Mouse (Mus musculus): Measurements from ENCODE around the gene Gm17428.
"Not testable (repeated sequence)": the region's sequence is repeated elsewhere in the genome, so short reads cannot be mapped to it uniquely, and the experiment has no call there.

Gm17428 gene

GRCm38 (mm10) chr14:54976633-54977032 is at the start of gene Gm17428:
Gm17428 (plus strand) TSS chr14:54976933.
- no peak for DNase-seq

- no peak for DNase-seq
Observed at GRCm38 (mm10) chr14:54927296-54927695, 49.4 kb upstream of the Gm17428 start.

GRCm38 (mm10) chr14:54929801-54930200 is 46.9 kb upstream of the Gm17428 start:
- no peak for DNase-seq

- DNase-seq, result peak; percentile 33 to 69
Observed at GRCm38 (mm10) chr14:54930431-54930830, 46.3 kb upstream of the Gm17428 start.

GRCm38 (mm10) chr14:54932645-54933150 is 44.0 kb upstream of the Gm17428 start, which contains the start of gene Il25:
Il25 (plus strand) TSS chr14:54932695.
- no peak for DNase-seq

- no peak for DNase-seq
Observed at GRCm38 (mm10) chr14:54935904-54936830, 40.6 kb upstream of the Gm17428 start, which contains the start of gene Cmtm5. Cmtm5 (plus strand) TSS chr14:54936261.

- no peak for DNase-seq
Observed at GRCm38 (mm10) chr14:54936831-54937160, 39.9 kb upstream of the Gm17428 start.

- DNase-seq, result no peak
Observed at GRCm38 (mm10) chr14:54937361-54938182, 39.2 kb upstream of the Gm17428 start.

GRCm38 (mm10) chr14:54938431-54939219 is 38.1 kb upstream of the Gm17428 start:
- DNase-seq, result no peak

GRCm38 (mm10) chr14:54939434-54940175 is 37.1 kb upstream of the Gm17428 start:
- DNase-seq, result peak; percentile 77 to 85

GRCm38 (mm10) chr14:54940176-54940530 is 36.6 kb upstream of the Gm17428 start:
- DNase-seq, result no peak

GRCm38 (mm10) chr14:54941024-54941978 is 35.4 kb upstream of the Gm17428 start:
- no peak for DNase-seq

- no peak for DNase-seq
Observed at GRCm38 (mm10) chr14:54942479-54942878, 34.3 kb upstream of the Gm17428 start.

- no peak for DNase-seq
Observed at GRCm38 (mm10) chr14:54943971-54944370, 32.8 kb upstream of the Gm17428 start.

- no peak for DNase-seq
Observed at GRCm38 (mm10) chr14:54944939-54945338, 31.8 kb upstream of the Gm17428 start.

- no peak for DNase-seq
Observed at GRCm38 (mm10) chr14:54945975-54946704, 30.6 kb upstream of the Gm17428 start.

- DNase-seq, result not testable (repeated sequence)
Observed at GRCm38 (mm10) chr14:54947008-54947407, 29.7 kb upstream of the Gm17428 start.

GRCm38 (mm10) chr14:54948781-54949180 is 28.0 kb upstream of the Gm17428 start:
- DNase-seq, result no peak

- DNase-seq, result no peak
Observed at GRCm38 (mm10) chr14:54950493-54950892, 26.2 kb upstream of the Gm17428 start.

- DNase-seq, result no peak
Observed at GRCm38 (mm10) chr14:54951587-54951986, 25.1 kb upstream of the Gm17428 start.
